ENCODE assay signal across 12 mouse cellular contexts in genomic region chr1:88217144-88217543, GRCm38 (mm10). TPM values are rescaled to one million over a fixed set of nuclear protein-coding genes. Genes with fewer than 3 reads are reported as not detected.
A peak's percentile ranks its signal among the peaks of the same experiment; 100 is the strongest.
DNase-seq lines count a peak whose midpoint lies in the region; ATAC-seq and TF ChIP-seq lines count a peak whose summit lies in the region.
"Had no signal": no experiment of that assay in that cellular context is flagged by ENCODE, and none has a peak within 500 bp of the region (broad histone marks: within the 10 kb centered on the region; RNA-seq: fewer than 3 reads in every experiment).

No protein-coding gene starts in this region.

- no peaks in the 10 kb centered on the region for H3K36me3 ChIP-seq in hindbrain, postnatal 0 days (ENCODE audit: insufficient read depth, low read length)
- H3K36me3 ChIP-seq in hindbrain, embryonic 12.5 days = no peaks in the 10 kb centered on the region
- H3K36me3 ChIP-seq in splenic B cell, adult 2 months (ENCODE audit: control insufficient read depth, insufficient read depth, low read length, poor library complexity, severe bottlenecking) = no peaks in the 10 kb centered on the region

- H3K9me3 ChIP-seq in hindbrain, postnatal 0 days (ENCODE audit: low read length) = peaks cover 54% of the 10 kb centered on the region
- peaks cover 54% of the 10 kb centered on the region for H3K9me3 ChIP-seq in hindbrain, embryonic 12.5 days (replicated peaks)

- no peaks in the 10 kb centered on the region for H3K27me3 ChIP-seq in hindbrain, postnatal 0 days (ENCODE audit: insufficient read depth, low read length)
- no peaks in the 10 kb centered on the region for H3K27me3 ChIP-seq in hindbrain, embryonic 12.5 days
- no peaks in the 10 kb centered on the region for H3K27me3 ChIP-seq in splenic B cell, adult 2 months (ENCODE audit: control insufficient read depth, insufficient read depth, low read length, poor library complexity, severe bottlenecking)

- no peak for ATAC-seq in hindbrain, postnatal 0 days
- no peak for ATAC-seq in hindbrain, embryonic 12.5 days (ENCODE audit: low FRiP score)

- peak; percentile 13; the same call in 1 of the 2 replicates for TF ChIP-seq CTCF in hindbrain, postnatal 0 days (IDR thresholded peaks at IDR 0.05; ENCODE audit: low read depth)

- no peaks in the 10 kb centered on the region for H3K4me1 ChIP-seq in hindbrain, postnatal 0 days (ENCODE audit: insufficient read depth, low read length)
- H3K4me1 ChIP-seq in hindbrain, embryonic 12.5 days = no peaks in the 10 kb centered on the region

- no peak overlapping the region for H3K4me3 ChIP-seq in hindbrain, postnatal 0 days (ENCODE audit: low read length)
- no peak overlapping the region for H3K4me3 ChIP-seq in hindbrain, embryonic 12.5 days
- H3K4me3 ChIP-seq: myocyte had no signal

- H3K9ac ChIP-seq in hindbrain, postnatal 0 days (replicated peaks; ENCODE audit: low read length) = no peak overlapping the region
- H3K9ac ChIP-seq in hindbrain, embryonic 12.5 days = no peak overlapping the region

- DNase-seq in hindbrain, postnatal 0 days (ENCODE audit: low spot score) = no peak
- peak; percentile 9 for DNase-seq in retina, postnatal 1 day
- no peak for DNase-seq in retina, embryonic 14.5 days (ENCODE audit: low spot score)
- peak; percentile 29 for DNase-seq in R1 (ENCODE audit: low read depth, low spot score)
- peak; percentile 16 for DNase-seq in splenic B cell, adult 2 months (ENCODE audit: low read depth, low spot score)
- no peak for DNase-seq in right cerebral cortex, postnatal 10 days (ENCODE audit: low spot score in 2 of 2)
- DNase-seq: cerebellum, adult 11 months; lung, adult 2 months had no signal

- no peak overlapping the region for H3K27ac ChIP-seq in hindbrain, postnatal 0 days
- H3K27ac ChIP-seq in hindbrain, embryonic 12.5 days = no peak overlapping the region

- no peak overlapping the region for H3K4me2 ChIP-seq in hindbrain, postnatal 0 days (ENCODE audit: low read depth, low read length)
- no peak overlapping the region for H3K4me2 ChIP-seq in hindbrain, embryonic 12.5 days (replicated peaks)

- WGBS in hindbrain, postnatal 0 days = 55% methylated on average over 2 of the region's 2 CpGs
- 65% methylated on average over 2 of the region's 2 CpGs for WGBS in hindbrain, embryonic 12.5 days

RNA-seq across cellular contexts. Expression of gene Ugt1a1, which starts 5.4 kb away (rescaled TPM):
- 0.42 TPM in 1 of 2 replicates, not detected in the other for total RNA-seq in hindbrain, postnatal 0 days (2014; rRNA removed)
- 0.09 TPM in 1 of 2 replicates, not detected in the other for polyA plus RNA-seq in hindbrain, postnatal 0 days (2015; fragmentation: Nextera tagmentation; extraction: Ambion mirVana)
- polyA plus RNA-seq in hindbrain, embryonic 12.5 days (2016; fragmentation: Nextera tagmentation; extraction: Ambion mirVana) = not detected in 2 replicates
- polyA plus RNA-seq: myocyte had no signal

RNA-seq across cellular contexts. Expression of gene Mroh2a, which starts 9.6 kb away (rescaled TPM):
- 0.16 TPM in 1 of 2 replicates, not detected in the other for total RNA-seq in hindbrain, postnatal 0 days (2014; rRNA removed)
- polyA plus RNA-seq in hindbrain, postnatal 0 days (2015; fragmentation: Nextera tagmentation; extraction: Ambion mirVana) = 0.23 and 0.55 TPM in 2 replicates
- 1.0 and 1.3 TPM in 2 replicates for polyA plus RNA-seq in hindbrain, embryonic 12.5 days (2016; fragmentation: Nextera tagmentation; extraction: Ambion mirVana)

RNA-seq across cellular contexts. Expression of gene Dnajb3, which starts 11.6 kb away (rescaled TPM):
- total RNA-seq in hindbrain, postnatal 0 days (2014; rRNA removed) = 4.7 and 7.5 TPM in 2 replicates
- polyA plus RNA-seq in hindbrain, postnatal 0 days (2015; fragmentation: Nextera tagmentation; extraction: Ambion mirVana) = 8.6 and 11.7 TPM in 2 replicates
- polyA plus RNA-seq in hindbrain, embryonic 12.5 days (2016; fragmentation: Nextera tagmentation; extraction: Ambion mirVana) = 14.1 and 19.0 TPM in 2 replicates
- polyA plus RNA-seq: myocyte had no signal

RNA-seq across cellular contexts. Expression of gene Ugt1a2, which starts 16.7 kb away (rescaled TPM):
- not detected in 2 replicates for total RNA-seq in hindbrain, postnatal 0 days (2014; rRNA removed)
- polyA plus RNA-seq in hindbrain, postnatal 0 days (2015; fragmentation: Nextera tagmentation; extraction: Ambion mirVana) = not detected in 2 replicates
- polyA plus RNA-seq in hindbrain, embryonic 12.5 days (2016; fragmentation: Nextera tagmentation; extraction: Ambion mirVana) = 0.10 and 0.12 TPM in 2 replicates
- total RNA-seq: gastrocnemius, postnatal 4 days; left cerebral cortex, adult 8-10 months had no signal

RNA-seq across cellular contexts. Expression of gene Ugt1a5, which starts 51.3 kb away (rescaled TPM):
- total RNA-seq in hindbrain, postnatal 0 days (2014; rRNA removed) = 0.26 TPM in 1 of 2 replicates, not detected in the other
- polyA plus RNA-seq in hindbrain, postnatal 0 days (2015; fragmentation: Nextera tagmentation; extraction: Ambion mirVana) = not detected in 2 replicates
- polyA plus RNA-seq in hindbrain, embryonic 12.5 days (2016; fragmentation: Nextera tagmentation; extraction: Ambion mirVana) = not detected in 2 replicates
- polyA plus RNA-seq: myocyte had no signal

Comparison
In these comparisons a context has a peak if more than half of its experiments do, and no peak if none do; other contexts are left out.
1. DNase-seq: peak in retina, postnatal 1 day (single experiment), R1 (single experiment) and splenic B cell, adult 2 months (single experiment); none in hindbrain, postnatal 0 days (single experiment), retina, embryonic 14.5 days (single experiment) and right cerebral cortex, postnatal 10 days (0 of 2).